Mouse (Mus musculus): ENCODE measurements around the gene Abtb1.

Abtb1 gene

GRCm38 (mm10) chr6:88854509-88854908 lies 12.7 kb upstream of the Abtb1 start:
- no peak for DNase-seq (ENCODE audit: low read depth)

GRCm38 (mm10) chr6:88850034-88850433 lies 8.2 kb upstream of the Abtb1 start:
- no peak for DNase-seq (ENCODE audit: low read depth)

GRCm38 (mm10) chr6:88849270-88849669 lies 7.5 kb upstream of the Abtb1 start:
- DNase-seq (ENCODE audit: low read depth), result peak; percentile 44

GRCm38 (mm10) chr6:88847571-88847970 lies 5.8 kb upstream of the Abtb1 start:
- DNase-seq (ENCODE audit: low read depth), result no peak

GRCm38 (mm10) chr6:88844901-88845565 lies 3.2 kb upstream of the Abtb1 start:
- no peak for DNase-seq (ENCODE audit: low read depth)

GRCm38 (mm10) chr6:88843781-88844725 lies 2.3 kb upstream of the Abtb1 start:
- DNase-seq (ENCODE audit: low read depth), result no peak

- DNase-seq (ENCODE audit: low read depth), result no peak
Measured at GRCm38 (mm10) chr6:88843241-88843640, 1.5 kb upstream of the Abtb1 start.

- no peak for DNase-seq (ENCODE audit: low read depth)
Measured at GRCm38 (mm10) chr6:88842731-88843151, 957 bp upstream of the Abtb1 start.

GRCm38 (mm10) chr6:88841514-88841780 lies 337 bp downstream of the Abtb1 start:
- no peak for DNase-seq (ENCODE audit: low read depth)

GRCm38 (mm10) chr6:88840791-88841513 lies 832 bp downstream of the Abtb1 start:
- DNase-seq (ENCODE audit: low read depth), result no peak

GRCm38 (mm10) chr6:88840211-88840610 lies 1.6 kb downstream of the Abtb1 start:
- DNase-seq (ENCODE audit: low read depth), result no peak

- no peak for DNase-seq (ENCODE audit: low read depth)
Measured at GRCm38 (mm10) chr6:88839135-88839970, 2.4 kb downstream of the Abtb1 start.

GRCm38 (mm10) chr6:88838613-88839012 lies 3.2 kb downstream of the Abtb1 start:
- no peak for DNase-seq (ENCODE audit: low read depth)

- no peak for DNase-seq (ENCODE audit: low read depth)
Measured at GRCm38 (mm10) chr6:88837999-88838398, 3.8 kb downstream of the Abtb1 start.

- DNase-seq (ENCODE audit: low read depth), result no peak
Measured at GRCm38 (mm10) chr6:88836178-88836819, 5.5 kb downstream of the Abtb1 start.

- no peak for DNase-seq (ENCODE audit: low read depth)
Measured at GRCm38 (mm10) chr6:88835047-88835446, 6.7 kb downstream of the Abtb1 start.

- DNase-seq (ENCODE audit: low read depth), result no peak
Measured at GRCm38 (mm10) chr6:88833340-88834140, 8.2 kb downstream of the Abtb1 start.

- DNase-seq (ENCODE audit: low read depth), result no peak
Measured at GRCm38 (mm10) chr6:88832663-88833062, 9.1 kb downstream of the Abtb1 start.

GRCm38 (mm10) chr6:88831456-88831855 lies 10.3 kb downstream of the Abtb1 start:
- peak; percentile 74 for DNase-seq (ENCODE audit: low read depth)

- DNase-seq (ENCODE audit: low read depth), result no peak
Measured at GRCm38 (mm10) chr6:88830112-88830702, 11.6 kb downstream of the Abtb1 start.
